Mouse (Mus musculus) layer of hippocampus, adult 9-11 months (tissue): ENCODE measurements around the gene Kdm4a.
A peak's percentile ranks its signal among the peaks of the same experiment; 100 is the strongest.

ENCODE experiments used
- DNase-seq: peaks from one replicate; pipeline ENCODE4 v3.0.0; 2022

Kdm4a gene

GRCm38 (mm10) chr4:118112601-118113000, 67.2 kb downstream of the Kdm4a start:
- peak; percentile 37 for DNase-seq

- no peak for DNase-seq
Measured at GRCm38 (mm10) chr4:118109649-118110048, 70.2 kb downstream of the Kdm4a start.

DNA sequence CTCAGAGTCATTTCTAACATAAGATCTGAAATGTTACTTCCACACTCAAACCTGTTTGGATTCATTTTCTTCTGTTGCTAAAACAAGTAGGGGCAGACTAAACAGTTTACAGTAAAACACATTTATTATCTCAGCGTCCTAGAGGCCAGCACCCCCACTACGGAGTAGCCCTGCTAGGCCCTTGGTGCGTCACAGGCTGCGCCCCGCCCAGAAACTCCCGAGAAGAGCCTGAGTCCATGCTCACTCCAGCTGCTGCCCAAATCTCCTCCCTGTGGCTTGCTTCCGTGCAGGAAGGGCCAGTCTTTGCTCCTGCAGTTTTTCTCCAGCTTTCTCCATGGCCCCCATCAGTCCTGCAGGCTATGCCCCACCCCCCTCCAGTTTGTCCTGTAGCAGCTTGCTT, 71.1 kb downstream of the Kdm4a start:
- no peak for DNase-seq

- no peak for DNase-seq
Measured at GRCm38 (mm10) chr4:118105256-118106053, 74.4 kb downstream of the Kdm4a start.

DNA sequence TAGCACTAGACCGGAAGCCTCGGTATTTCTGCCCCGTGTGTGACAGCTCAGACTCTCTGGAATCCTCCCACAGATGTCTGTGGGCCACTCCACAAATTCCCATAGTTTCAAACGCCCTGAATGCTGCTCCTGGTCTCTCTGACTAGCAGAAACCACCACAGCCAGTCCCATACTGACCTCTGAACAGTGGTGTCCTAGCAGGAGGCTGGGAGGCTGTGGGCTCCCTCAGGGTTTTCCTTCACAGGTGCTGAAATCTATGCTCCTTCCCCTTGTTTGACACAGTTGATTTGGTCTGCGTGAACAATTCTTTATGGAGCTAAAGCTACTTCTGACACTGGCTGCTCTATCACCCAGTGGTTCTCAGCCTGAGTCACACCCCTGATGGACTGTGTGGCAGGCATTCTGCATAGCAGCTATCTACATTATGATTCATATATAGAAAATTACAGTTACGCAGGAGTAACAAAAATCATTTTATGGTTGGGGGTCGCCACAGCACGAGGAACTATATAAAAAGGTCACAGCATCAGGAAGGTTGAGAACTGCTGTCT, 76.5 kb downstream of the Kdm4a start:
- no peak for DNase-seq

- DNase-seq = no peak
Measured at GRCm38 (mm10) chr4:118101497-118101896, 78.3 kb downstream of the Kdm4a start.

GRCm38 (mm10) chr4:118099637-118100364, 80.0 kb downstream of the Kdm4a start:
- DNase-seq = no peak

- DNase-seq = no peak
Measured at GRCm38 (mm10) chr4:118098571-118098970, 81.3 kb downstream of the Kdm4a start.

DNA sequence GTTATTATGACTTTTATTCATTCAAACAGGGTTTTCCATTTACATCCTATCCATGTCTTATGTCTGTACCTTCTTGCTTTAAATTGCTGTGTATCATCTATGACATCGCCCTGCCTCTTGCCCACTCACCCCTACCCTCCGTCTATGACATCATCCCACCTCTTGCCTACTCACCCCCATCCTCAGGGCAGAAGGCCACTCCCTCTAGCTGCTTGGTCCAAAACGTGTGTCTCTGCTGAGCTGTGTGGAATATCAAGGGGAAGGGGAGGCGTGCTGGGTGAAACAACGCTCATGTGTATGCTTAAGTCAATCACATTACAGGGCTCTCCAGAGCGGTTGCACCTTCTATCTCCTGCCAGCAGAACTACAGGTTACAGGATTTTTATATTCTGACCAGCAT, 83.8 kb downstream of the Kdm4a start:
- no peak for DNase-seq

GRCm38 (mm10) chr4:118092784-118093457, 86.9 kb downstream of the Kdm4a start:
- DNase-seq = no peak

- no peak for DNase-seq
Measured at GRCm38 (mm10) chr4:118090449-118090848, 89.4 kb downstream of the Kdm4a start.

DNA sequence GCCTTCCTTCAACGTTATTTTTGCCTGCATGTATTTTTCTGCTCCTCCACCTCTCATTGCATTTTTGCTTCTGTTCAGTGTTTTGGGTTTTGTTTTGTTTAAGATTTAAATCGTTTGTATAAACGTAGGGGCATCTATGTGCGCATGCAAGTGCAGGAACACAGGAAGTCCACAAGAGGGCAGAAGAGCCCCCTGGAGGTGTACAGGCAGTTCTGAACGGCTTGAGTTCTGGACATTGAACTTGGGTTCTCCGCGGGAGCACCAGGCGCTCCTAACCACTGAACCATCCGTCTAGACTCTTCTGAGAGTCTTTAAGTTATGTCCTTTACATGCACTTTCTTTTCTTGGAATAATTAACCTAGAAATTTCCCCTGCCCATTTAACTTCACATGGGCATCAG, 89.9 kb downstream of the Kdm4a start:
- peak; percentile 26 for DNase-seq

GRCm38 (mm10) chr4:118088771-118089170, 91.1 kb downstream of the Kdm4a start:
- no peak for DNase-seq
